Mouse (Mus musculus): ENCODE data around the gene Tert.

GRCm38 (mm10) chr13:73682226-73682625 is 55.5 kb downstream of the Tert start:
- no peak for TF ChIP-seq POLR2A (IDR thresholded peaks at IDR 0.05; ENCODE audit: insufficient read depth, low read depth, low read length)
- no peak for TF ChIP-seq CTCF (IDR thresholded peaks at IDR 0.05)
